Mouse (Mus musculus) gastrocnemius, postnatal 36 days (tissue): ENCODE measurements at regions not wholly inside any gene's neighbourhood (a gene's known extent, or its start where the extent isn't known, plus 50 kb on each side); places are given as distances from the start of the nearest gene placed in this dataset.

Experiments
- DNase-seq, 2 experiments: peaks; one replicate each; pipeline ENCODE4 v3.0.0; 2022
- intact Hi-C: fragments of 180-260 bp; cut with DNase I; formaldehyde crosslinking; loops from one replicate; pipeline ENCODE4 v1.15.1; 2025

GRCm38 (mm10) chr1:137650082-137650481 lies 525.4 kb downstream of the Ptprc start:
- DNase-seq: no peak
- intact Hi-C loops: no loop called here

- intact Hi-C loops: no loop called here
- DNase-seq: no peak
These were observed 526.7 kb downstream of the Ptprc start for GRCm38 (mm10) chr1:137648832-137649231.

- no peak for DNase-seq
These were observed 530.9 kb downstream of the Ptprc start for GRCm38 (mm10) chr1:137644601-137645040.

GRCm38 (mm10) chr1:137643508-137643907 lies 532.0 kb downstream of the Ptprc start:
- intact Hi-C loops: no loop called here
- DNase-seq: no peak

More at GRCm38 (mm10) chr1:137644601-137645040, 530.9 kb downstream of the Ptprc start:
- intact Hi-C loops: no loop called here

- no peak for DNase-seq
- intact Hi-C loops: no loop called here
These were observed 534.7 kb downstream of the Ptprc start for GRCm38 (mm10) chr1:137640848-137641247.

GRCm38 (mm10) chr1:137636947-137637346 lies 538.6 kb downstream of the Ptprc start:
- intact Hi-C loops: no loop called here
- DNase-seq: no peak

GRCm38 (mm10) chr1:137636321-137636944 lies 539.1 kb downstream of the Ptprc start:
- no peak for DNase-seq
- intact Hi-C loops: no loop called here

- intact Hi-C loops: no loop called here
- no peak for DNase-seq
These were observed 539.7 kb downstream of the Ptprc start for GRCm38 (mm10) chr1:137635781-137636180.

GRCm38 (mm10) chr1:137631546-137631945 lies 544.0 kb downstream of the Ptprc start:
- DNase-seq: no peak
- intact Hi-C loops: no loop called here

GRCm38 (mm10) chr1:137620672-137621071 lies 554.8 kb downstream of the Ptprc start:
- DNase-seq: no peak
- intact Hi-C loops: no loop called here

GRCm38 (mm10) chr1:137618231-137618630 lies 557.3 kb downstream of the Ptprc start:
- intact Hi-C loops: no loop called here
- no peak for DNase-seq

GRCm38 (mm10) chr1:137617513-137617912 lies 558.0 kb downstream of the Ptprc start:
- DNase-seq: no peak
- intact Hi-C loops: no loop called here

- no peak for DNase-seq
- intact Hi-C loops: no loop called here
These were observed 568.8 kb downstream of the Ptprc start for GRCm38 (mm10) chr1:137606716-137607115.

GRCm38 (mm10) chr1:137605890-137606663 lies 569.4 kb downstream of the Ptprc start:
- DNase-seq: no peak
- intact Hi-C loops: no loop called here

GRCm38 (mm10) chr1:137593732-137594131 lies 581.8 kb downstream of the Ptprc start:
- intact Hi-C loops: no loop called here
- no peak for DNase-seq

GRCm38 (mm10) chr1:137591891-137592290 lies 583.6 kb downstream of the Ptprc start:
- no peak for DNase-seq
- intact Hi-C loops: no loop called here

GRCm38 (mm10) chr1:137591295-137591694 lies 584.2 kb downstream of the Ptprc start:
- DNase-seq: peak in 1 of 2 experiments; percentile 23
- intact Hi-C loops: no loop called here

- intact Hi-C loops: no loop called here
- DNase-seq: no peak
These were observed 586.9 kb downstream of the Ptprc start for GRCm38 (mm10) chr1:137588304-137589300.

- intact Hi-C loops: no loop called here
- no peak for DNase-seq
These were observed 587.9 kb downstream of the Ptprc start for GRCm38 (mm10) chr1:137587481-137588228.

GRCm38 (mm10) chr1:137584696-137585095 lies 590.8 kb downstream of the Ptprc start:
- DNase-seq: no peak
- intact Hi-C loops: no loop called here
